Mouse (Mus musculus) left cerebral cortex, adult 11 months (tissue): ENCODE measurements around the gene Grin3b.

Experiments
- DNase-seq: peaks from one replicate; pipeline ENCODE4 v3.0.0; 2022; ENCODE audit warnings: low spot score

The Grin3b gene

DNA sequence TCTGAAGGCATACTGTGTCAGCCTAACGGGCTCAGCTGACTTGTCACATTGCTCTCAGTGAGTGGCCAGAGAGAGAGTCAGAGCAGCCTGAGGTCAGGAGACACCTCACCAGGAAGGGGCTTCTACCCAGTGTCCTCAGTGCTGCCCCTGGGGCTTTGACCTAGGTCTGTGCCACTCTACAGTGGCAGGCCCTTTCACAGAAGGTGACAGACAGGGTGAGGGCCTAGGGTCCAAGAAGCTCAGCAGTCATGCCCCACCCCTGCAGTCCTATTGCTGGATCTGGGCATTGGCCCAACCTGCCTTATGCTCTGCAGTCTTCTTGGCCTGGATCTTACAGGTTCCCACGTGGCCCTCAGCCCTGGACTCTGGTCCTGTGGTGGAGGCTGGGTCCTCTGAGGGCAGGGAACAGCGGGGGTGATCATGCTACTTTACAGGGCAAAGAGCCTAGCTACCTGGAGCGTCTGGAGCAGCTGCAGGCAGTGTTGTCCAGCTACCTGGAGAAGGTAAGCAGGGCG is 3.6 kb upstream of the Grin3b start:
- DNase-seq = no peak

DNA sequence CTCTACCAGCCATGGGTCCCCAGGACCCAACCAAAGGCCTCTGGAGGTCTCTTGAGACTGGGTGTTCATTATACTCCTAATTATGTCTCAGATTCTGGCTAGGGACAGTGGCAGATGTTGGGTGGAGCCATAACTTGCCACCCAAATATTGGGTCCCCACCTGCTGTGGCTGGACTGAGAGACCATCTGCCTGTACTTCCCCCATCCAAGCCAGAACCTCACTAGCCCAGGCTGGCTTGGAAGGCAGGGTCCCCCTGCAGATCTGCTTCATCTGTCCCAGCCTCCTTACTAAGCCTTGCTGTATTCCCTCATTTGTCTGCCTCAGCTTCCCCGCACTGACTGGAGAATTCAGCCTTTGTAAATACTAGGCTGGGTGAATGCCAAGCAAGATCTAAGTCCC is 2.3 kb upstream of the Grin3b start:
- DNase-seq = no peak

DNA sequence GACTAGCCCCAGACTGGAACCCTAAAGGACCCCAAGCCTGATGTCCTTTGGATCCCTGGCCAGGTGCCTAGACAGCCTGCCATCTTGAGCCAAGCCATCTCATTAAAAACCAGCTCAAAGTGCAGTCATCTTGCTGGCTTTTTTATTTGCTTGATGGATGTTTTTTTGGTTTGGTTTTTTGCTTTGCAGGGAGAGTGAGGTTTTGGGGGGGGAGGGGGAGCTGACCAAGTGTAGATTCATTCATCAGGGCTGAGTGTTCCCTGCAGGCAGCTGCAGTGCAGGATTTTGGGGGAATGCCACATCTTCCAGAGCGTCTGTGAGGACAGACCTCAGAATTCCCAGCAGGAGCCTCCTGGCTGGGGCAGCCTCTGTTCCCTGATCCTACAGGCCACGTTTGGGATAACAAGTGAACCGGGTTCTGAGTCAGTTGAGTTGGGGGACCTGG is 1.4 kb upstream of the Grin3b start:
- no peak for DNase-seq

DNA sequence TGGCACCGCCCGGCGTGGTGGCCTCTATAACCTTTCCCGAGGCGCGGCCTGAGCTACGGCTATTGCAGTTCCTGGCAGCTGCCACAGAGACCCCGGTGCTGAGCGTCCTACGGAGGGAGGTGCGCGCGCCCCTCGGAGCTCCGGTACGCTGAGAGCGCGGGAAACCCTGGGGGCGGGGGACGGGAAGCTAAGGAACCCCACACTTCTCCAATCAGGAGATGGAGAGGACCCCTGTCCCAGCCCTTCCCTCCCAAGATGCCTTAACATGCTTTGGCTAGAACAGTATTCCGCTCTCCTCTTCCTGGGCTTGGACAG is 625 bp downstream of the Grin3b start:
- DNase-seq = no peak

DNA sequence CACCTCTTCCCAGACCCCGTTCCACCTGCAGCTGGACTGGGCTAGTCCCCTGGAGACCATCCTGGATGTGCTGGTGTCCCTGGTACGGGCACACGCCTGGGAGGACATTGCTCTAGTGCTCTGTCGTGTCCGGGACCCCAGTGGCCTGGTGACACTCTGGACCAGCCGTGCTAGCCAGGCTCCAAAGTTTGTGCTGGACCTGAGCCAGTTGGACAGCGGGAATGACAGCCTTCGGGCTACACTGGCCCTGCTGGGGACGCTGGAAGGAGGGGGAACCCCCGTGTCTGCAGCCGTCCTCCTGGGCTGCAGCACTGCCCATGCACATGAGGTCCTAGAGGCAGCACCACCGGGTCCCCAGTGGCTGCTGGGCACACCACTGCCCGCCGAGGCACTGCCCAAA is 2.3 kb downstream of the Grin3b start:
- DNase-seq = no peak

DNA sequence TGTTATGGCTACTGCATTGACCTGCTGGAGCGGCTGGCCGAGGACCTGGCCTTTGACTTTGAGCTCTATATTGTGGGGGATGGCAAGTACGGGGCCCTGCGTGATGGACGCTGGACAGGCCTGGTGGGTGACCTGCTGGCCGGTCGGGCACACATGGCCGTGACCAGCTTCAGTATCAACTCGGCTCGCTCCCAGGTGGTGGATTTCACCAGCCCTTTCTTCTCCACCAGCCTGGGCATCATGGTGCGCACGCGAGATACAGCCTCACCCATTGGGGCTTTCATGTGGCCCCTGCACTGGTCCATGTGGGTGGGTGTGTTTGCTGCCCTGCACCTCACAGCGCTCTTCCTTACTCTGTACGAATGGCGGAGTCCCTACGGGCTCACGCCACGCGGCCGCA is 3.6 kb downstream of the Grin3b start:
- DNase-seq = no peak

DNA sequence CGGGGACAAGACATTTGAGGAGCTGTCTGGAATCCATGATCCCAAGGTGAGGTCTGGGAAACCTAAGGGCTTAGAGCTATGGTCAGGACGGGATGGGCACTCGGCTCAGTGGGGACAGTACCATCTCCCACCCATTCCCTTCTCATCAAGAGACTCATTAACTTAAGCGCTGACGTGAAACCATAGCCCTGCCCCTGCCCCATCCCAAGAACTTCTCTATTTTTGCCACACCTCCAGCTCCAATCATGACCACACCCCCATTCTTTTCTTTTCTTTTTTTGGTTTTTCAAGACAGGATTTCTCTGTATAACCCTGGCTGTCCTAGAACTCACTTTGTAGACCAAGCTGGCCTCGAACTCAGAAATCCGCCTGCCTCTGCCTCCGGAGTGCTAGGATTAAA is 4.2 kb downstream of the Grin3b start:
- DNase-seq = no peak

DNA sequence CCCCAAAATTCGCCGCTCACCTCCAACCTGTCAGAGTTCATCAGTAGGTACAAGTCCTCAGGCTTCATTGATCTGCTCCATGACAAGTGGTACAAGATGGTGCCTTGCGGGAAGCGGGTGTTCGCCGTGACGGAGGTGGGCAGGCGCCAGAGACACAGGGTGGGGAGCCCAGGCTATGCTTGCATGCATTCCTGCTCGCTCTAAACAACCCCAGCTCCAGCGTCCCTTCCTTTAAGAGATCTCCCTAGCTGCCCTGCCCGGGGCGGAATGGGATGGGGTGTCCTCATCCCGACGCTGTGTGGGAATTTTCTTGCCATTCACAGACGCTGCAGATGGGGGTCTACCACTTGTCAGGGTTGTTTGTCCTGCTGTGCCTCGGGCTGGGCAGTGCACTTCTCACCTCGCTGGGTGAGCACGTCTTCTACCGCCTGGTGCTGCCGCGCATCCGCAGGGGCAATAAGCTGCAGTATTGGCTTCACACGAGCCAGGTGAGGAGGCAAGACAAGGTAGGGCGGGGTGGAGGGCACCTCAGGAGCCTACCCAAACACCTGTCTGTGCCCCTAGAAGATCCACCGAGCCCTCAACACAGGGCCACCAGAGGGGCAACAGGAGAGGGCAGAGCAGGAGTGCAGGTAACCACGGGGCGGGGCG is 5.7 kb downstream of the Grin3b start:
- no peak for DNase-seq

DNA sequence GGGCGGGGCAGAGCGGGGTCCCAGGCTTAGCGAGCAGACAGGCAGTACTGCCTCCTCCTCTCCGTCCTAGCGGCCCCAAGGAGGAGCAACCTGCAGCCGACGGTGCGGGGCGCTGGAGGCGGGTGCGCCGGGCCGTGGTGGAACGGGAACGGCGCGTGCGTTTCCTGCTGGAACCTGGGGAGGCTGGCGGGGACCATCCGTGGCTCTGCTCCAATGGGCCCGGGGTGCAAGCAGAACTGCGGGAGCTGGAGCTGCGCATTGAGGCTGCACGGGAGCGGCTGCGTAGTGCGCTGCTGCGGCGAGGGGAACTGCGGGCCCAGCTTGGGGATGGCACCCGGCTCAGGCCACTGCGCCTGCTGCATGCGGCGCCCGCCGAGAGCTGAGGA is 6.2 kb downstream of the Grin3b start:
- no peak for DNase-seq

DNA sequence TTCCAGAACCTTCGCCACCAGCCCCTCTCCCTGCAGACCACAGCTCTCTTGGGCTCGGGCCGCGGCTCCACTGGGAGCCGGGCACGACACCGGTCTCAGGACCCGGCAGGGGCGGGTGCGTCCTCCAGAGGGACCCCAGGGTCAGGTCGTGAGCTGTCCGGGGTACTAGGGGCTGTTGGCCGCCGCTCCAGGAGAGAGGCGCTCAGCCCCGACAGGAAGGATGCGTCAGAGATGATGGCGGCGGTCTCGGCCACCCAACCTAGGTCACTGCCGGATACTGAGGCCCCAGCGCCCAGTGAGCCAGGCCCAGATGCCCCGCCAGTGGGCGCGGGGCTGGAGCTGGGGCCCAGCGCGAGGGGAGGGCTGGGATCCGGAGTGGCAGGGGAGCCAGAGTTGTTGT is 6.8 kb downstream of the Grin3b start:
- DNase-seq = no peak

DNA sequence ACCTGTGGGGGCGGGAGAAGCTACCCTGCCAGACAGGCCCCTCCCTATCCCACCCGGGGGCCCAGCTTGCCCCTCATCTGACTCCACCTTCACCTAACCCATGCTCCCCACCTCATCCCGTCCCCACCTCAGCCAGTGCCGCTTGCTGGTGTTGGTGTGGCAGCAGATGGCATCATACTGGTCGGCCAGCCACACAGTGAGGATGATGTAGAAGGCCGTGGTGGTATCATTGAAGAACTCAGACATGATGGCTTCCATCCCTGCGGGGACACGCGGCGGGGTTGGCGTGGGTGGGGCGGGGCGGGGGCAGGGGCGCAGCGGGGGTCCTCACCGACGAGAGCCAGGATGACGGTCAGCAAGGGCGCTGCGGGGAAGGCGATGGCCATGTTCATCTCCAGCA is 7.5 kb downstream of the Grin3b start:
- DNase-seq = no peak

DNA sequence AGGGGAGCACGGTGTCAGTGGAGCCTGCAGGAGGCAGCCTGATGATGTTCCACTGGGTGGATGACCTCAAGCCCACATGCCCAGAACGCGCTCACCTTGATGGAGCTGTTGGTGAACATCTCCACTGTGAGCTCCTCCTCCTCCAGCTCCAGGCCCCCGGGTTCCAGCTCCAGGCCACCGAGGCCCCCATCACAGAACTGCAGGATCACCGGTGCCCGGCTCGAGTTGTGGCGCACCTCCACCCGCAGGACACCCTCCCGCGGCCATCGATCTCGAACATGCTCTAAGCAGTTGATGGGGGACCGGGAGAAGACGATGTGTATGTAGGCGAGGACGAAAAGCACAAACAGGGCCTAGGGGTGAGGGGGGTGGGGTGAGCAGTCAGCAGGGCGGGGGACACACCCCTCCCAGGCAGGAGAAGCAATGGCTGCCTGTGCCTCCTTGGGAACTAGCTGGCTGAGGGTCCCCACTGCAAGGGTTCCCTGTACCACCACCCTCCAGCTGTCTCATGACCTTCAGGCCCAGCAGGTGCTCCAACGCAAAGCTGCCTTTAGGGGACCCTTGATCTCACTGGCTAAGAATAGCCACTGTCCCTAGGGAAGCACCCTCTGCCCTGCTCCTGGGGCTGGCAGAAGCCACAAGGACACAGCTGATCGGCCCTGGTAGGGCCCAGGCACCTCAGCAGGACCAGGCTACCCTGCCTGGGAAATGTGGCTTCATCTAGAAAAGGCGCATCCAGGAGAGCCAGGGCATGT is 9.1 kb downstream of the Grin3b start:
- no peak for DNase-seq

DNA sequence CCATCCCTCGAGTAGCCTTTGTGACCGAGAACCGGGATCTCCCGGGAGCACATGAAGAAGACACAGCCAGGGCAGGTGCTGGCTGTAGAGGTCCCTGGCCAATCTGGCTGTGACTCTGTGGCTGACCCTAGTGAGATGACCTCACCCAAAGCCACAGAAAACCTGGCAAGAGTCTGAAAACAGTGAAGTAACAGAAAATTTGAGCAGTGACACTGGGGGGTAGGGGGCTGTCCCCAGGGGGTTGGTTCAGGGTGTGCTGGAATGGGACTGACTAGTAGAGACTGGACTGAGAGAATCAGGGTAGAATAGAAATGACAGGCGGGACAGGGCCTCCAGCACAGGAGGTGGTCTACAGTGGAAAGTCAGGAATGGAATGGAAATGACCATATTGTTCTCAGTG is 12.7 kb downstream of the Grin3b start:
- DNase-seq = no peak

DNA sequence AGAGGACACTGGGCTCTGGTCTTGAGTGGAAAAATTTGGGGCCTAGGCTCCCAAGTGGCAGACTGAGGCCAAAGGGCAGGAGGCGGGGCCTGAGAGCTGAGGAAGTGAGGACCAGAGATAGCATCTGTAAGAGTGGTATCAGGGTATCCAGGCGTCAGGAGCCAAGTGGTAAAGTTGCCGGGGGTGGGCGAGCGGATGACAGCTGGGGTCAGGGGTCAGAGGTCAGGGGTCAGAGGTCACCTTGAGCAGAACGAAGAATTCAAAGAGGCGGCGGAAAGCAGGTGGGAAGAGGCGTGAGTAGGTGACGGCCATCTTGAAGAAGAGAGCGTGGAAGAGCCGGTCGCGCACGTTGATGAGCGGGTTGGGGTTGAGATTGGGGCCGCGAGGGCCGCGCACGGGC is 13.2 kb downstream of the Grin3b start:
- peak; percentile 63 for DNase-seq

DNA sequence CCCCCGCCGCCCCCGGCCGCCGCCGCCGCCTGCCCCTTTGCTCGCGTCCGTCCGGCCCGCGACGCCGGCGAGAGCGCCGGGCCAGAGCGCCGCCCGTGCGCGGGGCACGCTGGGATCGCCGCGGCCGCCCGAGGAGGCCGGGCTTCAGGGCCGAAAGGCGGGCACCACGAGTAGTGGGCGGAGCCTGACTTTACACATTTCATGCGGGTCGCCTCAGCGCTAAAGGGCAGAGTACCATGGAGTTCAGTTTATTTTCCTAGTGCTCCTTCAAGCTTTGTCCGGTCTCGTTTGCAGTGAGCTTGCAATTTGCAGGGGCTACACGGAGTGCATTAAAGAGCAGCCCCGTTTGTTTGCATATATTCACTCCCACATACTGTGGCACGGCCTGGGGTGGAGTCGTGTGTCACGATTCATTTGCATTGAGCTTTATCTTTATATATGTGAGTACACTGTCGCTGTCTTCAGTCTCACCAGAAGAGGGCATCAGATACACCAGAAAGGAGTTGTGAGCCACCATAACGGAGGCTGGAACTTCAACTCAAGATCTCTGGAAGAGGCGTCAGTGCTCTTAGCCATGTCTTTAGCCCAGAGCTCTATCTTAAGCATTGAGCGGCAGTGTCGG is 13.8 kb downstream of the Grin3b start, which contains the start of gene Tmem259:
Gene Tmem259, minus strand, starts transcription at position 136 of the 622 bp plus-strand sequence.
- DNase-seq = peak; percentile 77

DNA sequence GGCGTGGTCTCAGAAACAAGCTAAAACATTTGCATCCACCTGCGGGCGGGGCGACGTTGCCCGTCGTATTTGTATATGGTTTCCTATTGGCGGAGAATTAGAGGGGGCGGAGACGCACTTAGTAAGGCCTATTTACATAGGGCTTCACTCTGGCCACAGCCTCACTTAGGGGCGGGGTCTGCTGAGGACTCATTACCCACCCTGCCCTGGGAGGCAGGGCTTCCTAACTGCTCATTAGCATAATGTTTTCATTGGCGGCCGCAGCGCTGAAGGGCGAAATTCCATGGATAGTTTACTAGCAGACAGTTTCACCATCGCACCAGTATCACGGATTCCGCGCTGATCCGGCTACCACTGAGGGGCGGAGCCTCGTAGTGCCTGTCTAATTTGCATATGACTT is 14.4 kb downstream of the Grin3b start:
- peak; percentile 99 for DNase-seq

DNA sequence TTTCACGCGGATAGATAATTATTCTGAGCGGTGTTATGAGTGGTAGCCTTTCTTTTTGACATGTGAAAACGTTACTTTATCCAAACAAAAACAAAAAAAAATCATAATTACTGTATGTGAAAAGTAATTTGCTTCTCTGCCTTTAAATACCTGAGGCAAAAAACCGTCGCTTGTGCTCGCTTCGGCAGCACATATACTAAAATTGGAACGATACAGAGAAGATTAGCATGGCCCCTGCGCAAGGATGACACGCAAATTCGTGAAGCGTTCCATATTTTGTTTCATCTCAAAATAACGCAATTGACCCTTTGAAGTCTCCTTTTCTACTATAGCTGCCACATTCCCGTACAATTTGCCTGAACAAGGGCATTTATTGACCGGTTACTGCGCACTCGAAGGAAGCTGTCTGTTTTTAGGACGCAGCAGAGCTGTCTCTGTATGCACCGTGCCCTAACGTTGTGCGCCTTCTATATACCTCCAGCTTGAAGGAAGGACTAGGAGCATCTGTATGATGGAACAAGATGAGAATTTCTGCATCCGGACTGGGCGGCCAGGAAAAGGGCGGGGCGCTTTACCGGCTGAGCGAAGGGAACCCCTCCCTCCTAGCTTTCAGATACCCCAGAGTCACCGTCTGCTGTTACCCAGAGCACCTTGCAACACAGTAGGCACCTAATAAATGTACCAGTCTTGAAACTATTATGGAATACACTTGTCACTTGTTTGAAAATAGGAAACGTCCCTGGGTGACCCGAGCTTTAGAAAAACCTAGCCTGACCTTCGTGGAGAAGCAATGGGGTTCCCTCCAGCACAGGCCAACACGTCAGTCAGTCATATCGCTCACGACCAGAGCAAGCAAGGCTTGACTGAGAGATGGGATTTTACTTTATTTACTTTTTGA is 15.1 kb downstream of the Grin3b start:
- peak; percentile 68 for DNase-seq

DNA sequence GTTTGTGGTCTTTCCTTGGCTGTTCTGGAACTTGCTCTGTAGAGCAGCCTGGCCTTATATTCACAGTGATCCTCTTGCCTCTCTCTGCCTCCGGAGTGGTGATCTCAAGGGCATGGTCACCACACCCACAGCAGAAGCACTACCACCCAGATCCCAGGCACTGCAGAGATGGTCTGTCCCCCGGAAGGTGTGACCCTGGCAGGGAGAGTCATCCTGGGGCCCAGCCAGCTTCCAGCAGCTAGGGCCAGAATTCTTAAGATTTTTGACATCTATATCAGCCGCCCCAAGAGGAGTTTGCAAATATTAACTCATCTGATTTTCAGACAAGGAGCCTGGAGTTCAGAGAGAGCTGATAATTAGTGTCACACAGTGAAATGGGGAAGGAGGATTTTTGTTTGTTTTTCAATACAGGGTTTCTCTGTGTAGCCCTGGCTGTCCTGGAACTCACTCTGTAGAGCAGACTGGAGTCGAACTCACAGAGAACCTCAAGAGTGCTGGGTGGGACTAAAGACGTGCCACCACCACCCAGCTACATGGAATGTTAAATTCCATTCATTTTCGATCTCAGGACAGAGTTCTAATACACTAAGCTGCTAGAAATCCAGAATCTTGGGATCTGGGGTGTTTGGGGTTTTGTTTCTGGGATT is 15.8 kb downstream of the Grin3b start:
- no peak for DNase-seq

DNA sequence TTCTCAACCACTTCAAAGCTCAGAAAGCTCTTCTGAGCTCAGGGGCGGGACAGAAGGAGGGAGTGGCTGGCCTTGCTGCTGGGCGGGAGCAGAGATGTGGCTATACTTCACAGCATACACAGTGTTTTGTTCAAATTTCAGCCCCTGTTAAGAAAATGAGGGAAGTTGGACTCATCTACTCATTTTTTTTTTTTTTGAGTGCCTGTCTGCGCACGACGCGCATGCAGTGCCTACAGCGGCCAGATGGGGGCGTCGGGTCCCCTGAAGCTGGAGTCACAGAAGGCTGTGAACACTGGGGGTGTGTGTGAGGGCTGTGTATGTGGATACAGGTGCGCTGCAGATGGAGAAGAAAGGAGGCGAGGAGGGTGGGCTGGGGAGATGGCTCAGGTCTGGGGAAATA is 16.4 kb downstream of the Grin3b start:
- DNase-seq = peak; percentile 74

DNA sequence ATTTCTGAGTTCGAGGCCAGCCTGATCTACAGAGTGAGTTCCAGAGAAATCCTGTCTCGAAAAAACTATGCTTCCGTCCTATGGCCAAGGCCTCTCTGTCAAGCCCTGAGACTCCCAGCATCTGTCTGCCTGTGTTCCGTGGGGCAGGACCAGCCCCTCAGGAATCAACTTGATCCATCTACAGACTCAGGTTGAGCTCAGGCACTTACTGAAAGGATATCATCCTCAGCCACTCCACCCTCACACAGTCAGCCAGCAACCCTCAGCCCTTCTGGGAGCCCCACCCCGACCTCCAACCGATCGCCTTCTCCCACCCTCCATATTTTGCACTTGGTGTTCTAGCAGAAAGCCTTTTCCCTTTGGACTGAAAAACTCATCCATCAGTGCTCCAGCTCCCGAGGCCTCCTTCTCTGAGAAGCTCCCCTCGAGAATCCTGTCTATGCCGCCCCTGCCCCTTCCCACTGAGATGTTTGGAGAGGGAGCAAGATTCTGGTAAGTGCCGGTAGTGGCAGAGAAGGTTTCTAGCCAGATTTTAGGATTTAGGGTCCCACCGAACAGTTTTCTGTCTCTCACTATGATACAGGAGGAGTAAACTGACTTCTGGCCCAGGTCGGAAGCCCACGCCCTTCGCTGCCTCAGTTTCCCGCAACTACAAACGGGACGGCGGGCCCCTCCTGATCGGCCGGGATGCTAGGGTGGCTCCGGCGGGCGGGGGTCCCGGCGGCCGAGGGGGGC is 17.4 kb downstream of the Grin3b start:
- DNase-seq = no peak
